Mouse (Mus musculus): ENCODE results near the gene Akt3.

DNA sequence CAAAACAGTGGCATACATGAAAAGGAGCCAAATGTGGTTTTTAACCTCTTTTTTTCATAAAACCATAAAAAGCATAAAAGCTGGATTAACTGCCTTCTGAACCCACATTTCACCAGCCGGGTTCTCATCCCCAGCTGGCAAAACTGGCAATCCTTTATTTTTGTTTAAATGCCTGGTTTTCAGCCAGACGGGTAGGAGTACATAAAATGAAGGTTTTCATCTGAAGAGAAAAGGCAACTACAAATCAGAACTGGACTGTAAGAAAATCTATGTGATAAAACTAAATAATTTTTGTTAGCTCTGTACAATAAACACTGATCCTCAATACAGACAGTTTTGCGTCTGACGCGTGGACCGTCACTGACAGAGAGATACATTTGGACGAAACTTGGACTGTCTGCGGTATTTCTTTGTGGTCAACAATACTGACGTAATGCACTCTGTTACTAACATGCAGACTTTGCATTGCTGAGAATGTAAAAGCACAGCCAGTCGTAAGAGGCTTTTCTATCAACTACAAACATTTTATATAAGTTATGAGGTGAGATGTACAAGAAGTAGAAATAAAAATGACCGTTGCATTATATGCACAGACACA is 206.5 kb downstream of the Akt3 start:
- no peak for TF ChIP-seq POLR2A (IDR thresholded peaks at IDR 0.05; ENCODE audit: borderline replicate concordance, control insufficient read depth, low read depth, low read length)
- no peak for TF ChIP-seq CTCF (IDR thresholded peaks at IDR 0.05; ENCODE audit: control insufficient read depth, insufficient read depth, low read length)
